Mouse (Mus musculus): Measurements from ENCODE around the gene Cdt1.

Gene Cdt1

GRCm38 (mm10) chr8:122548891-122549439, 18.9 kb upstream of the Cdt1 start:
- no peak for DNase-seq (ENCODE audit: low read depth, low spot score)

DNA sequence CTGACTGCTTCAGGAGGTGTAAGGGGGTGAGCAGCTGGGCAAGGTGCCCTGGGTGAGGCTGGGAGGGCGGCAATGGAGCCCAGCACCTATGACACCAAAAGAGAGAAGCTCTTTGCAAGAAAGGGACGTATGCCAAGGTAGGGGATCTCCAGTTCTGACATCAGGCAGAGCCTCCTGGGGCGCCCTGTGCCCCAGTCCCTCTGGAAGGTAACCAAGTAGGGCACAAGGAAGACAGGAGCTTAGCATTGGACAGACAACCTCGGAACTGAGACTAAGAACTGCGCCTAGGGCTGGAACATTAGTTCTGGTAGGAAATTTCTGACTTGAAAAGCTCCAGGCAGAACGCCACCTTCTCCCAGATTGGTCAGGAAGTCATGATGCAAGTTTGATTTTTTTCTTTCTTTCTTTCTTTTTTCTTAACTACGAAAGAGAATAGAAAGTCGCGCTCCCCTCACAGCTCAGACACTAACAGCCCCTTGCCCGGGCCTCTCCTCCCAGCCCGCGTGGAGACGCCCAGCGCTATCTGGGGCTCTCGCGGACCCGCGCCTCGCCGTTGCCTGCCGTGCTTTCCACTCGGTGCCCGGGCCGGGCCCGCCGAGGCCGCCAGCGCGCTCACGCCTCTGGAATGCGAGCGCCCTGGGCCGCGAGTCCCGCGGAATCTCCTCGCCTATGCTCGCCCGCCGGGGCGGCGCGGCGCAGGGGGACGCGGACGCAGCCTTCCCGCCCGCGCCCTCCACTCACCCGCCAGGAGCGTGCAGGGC, 17.4 kb upstream of the Cdt1 start:
- peak; percentile 48 for DNase-seq (ENCODE audit: low read depth, low spot score)

- no peak for DNase-seq (ENCODE audit: low read depth, low spot score)
Observed at GRCm38 (mm10) chr8:122550995-122551264, 16.9 kb upstream of the Cdt1 start.

DNA sequence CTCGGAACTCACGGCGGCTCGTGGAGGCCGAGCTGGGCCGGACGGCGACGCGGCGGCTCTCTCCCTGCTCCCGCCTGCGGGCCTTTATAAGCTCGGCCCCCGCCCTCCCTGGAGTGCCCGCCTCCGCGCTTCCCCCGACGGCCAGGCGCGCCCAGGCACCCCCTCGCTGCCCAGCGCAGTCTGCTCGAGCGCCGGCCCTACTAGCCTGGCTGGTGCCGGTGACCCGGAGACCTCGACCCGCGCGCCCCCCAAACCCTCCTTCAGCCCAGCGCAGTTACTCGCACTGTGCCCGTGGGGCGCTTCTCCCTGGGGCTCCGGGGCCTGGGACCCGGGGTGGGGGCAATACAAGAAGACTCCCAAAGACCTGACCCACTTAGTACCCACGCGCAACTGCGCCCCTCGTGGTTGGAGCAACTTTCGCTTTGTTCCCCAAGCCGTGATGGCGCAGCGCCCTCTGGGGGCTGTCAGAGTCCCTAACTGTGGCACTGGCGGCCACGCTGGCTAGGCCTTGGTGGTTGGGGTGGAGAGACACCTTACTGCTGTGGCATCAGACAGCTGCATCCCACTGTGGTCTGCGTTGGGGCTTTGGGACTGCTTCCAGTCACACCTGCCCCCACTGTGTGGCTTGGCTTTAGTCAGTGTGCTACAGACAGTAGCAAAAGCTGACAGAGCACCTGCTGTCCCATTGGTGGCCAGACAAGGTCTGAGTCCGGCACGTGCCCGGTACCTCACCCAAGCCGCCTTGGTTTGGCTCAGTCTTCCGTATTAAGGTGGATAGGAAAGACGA, 16.4 kb upstream of the Cdt1 start, which contains the start of gene Piezo1:
Gene Piezo1 (minus strand): TSS at position 65 of the 787 bp plus-strand sequence.
- peak; percentile 95 for DNase-seq (ENCODE audit: low read depth, low spot score)

DNA sequence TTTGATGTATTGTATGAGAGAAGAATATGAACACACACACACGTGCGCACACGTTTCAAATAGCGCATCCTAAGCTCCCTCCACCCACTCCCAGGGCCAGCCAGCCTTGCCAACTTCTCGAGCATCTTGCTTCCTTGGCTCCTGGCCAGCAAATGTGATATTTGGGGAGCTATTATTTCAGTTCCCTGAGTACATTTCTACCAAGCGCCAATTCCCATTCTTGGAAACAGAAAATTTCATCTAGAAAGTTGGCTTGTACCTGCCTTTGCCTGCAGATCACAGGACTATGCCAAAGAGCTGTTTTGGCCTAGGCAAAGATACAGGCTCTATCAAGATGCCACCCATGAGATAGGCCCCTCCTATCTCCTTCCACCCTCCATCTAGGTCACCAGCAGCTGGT, 13.0 kb upstream of the Cdt1 start:
- DNase-seq (ENCODE audit: low read depth, low spot score), result no peak

DNA sequence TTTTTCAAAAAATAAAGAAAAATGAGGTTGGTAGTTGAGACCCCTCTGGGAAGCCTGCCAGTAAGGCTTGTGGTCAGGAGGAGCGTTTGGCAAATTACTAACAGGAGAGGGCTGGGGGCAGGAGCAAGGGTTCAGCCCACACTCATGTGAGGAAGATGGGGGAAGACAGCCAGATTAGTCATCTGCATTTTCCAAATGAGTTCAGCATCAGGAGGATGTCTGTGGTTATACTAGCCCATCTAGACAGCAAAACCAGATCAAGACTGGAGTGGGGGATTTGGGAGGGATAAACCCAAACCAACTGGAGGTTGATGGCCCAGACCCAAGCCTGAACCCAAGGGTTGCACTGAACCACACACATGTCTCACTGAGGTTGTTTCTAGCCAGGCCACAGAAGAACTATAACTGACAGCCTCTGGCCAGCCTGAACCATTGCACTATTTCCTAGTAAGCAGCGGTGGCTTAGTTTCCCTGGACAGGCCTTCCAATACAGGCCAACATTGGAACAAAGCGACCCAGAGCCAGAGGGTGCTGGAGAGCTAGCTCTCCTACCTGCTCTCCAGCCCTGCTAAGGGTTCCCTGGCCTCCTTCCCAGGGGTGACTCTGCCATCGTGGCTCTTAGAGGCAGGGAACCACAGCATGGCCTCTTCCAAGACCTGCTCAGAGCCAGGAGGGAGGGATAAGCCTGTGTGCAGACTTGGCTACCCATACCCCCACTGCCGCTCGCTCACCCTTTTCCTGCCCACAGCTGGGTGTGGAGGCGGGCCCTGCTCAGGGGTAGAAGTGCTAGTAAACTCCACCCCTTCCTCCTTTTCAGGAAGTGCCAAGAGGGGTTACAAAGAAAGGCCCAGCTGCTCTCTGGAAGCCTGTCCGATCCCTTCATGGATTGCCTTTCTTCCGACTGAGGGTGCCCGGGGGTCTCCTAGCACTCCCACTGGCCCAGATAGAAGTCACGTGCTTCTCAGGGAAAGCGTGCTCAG, 11.5 kb upstream of the Cdt1 start:
- DNase-seq (ENCODE audit: low read depth, low spot score), result peak; percentile 90

GRCm38 (mm10) chr8:122557248-122558038, 10.4 kb upstream of the Cdt1 start:
- DNase-seq (ENCODE audit: low read depth, low spot score), result peak; percentile 95

- peak; percentile 94 for DNase-seq (ENCODE audit: low read depth, low spot score)
Observed at GRCm38 (mm10) chr8:122558671-122559349, 9.0 kb upstream of the Cdt1 start.

DNA sequence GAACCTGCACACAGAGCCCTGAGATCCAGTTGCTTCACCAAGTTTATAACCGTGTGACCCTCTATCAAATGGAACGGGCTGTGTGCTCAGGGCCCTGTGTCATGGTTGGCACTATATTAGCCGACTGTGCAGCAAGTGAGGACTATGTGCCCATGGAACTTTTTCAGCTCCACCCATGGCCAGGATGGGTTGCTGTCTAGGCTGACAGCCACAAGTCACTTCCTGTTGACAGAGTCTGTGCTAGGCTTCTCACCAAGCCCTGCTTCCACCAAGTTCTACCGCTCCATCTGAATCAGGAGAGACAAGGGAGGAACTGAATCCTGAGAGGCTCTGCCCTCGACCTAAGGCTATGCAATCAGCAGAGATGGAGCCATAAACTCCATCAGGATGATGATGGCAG, 6.6 kb upstream of the Cdt1 start:
- DNase-seq (ENCODE audit: low read depth, low spot score), result no peak

DNA sequence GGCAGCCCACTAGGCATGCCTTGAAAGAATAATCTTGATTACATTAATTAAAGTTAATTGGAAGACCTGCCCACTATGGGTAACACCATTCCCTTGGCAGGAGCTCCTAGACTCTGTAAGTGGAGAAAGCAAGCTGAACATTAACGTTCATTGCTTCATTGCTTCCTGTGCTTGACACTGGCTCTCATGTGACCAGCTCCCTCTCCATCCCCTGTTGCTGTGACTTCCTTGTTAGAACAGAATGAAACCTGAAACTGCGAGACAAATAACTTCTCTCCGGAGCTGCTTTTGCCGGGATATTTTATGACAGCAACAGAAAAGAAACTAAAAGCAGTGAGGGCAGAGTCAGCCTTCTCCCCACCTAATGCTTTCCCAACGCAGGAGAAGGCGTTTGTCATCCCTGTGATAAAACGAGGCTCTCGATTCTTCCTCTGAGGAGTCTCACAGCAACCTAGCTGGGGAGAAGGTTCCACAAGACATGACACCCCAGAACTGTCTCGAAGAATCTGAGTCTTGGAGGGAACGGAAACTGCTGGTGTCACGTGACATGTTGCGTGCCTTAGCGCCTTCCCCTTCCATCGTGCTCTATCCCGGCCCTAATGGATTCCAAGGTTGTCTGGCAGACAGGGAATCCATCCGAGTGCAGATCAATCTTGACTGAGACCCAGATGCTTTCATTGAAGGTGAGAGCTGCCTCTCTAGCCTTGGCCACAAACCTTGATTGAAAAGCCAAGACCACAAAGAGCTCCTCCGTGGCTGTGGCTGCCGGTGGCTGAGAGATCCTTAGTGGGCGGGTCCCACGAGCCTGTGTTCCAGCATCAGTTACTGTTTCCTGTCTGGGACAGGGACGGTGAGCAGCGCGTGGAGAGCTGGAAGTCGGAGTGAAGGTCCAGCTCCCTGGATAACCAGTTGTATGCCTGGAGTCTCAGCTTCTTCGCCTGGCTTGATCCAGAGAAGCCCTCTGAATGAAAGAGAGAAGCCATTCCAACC, 3.2 kb upstream of the Cdt1 start:
- peak; percentile 91 for DNase-seq (ENCODE audit: low read depth, low spot score)

- peak; percentile 58 for DNase-seq (ENCODE audit: low read depth, low spot score)
Observed at GRCm38 (mm10) chr8:122566766-122567165, 1.0 kb upstream of the Cdt1 start.

DNA sequence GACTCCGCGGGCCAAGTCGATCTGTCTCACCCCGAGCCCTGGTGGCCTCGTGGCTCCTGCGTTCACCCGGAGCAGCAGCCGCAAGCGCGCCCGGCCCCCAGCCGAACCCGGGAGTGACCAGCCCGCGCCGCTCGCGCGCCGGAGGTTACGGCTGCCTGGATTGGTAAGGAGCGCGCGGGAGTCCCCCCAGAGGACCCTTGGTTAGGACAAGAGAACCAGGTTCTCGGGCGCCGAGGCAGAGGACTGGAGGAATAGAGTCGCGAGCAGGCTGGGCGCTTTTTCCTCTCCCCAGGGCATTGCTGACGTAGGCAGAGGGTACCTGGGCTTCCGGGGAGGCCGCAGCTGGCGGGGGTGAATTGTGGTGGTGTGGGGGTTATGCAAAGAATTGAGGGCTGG, 292 bp downstream of the Cdt1 start:
- DNase-seq (ENCODE audit: low read depth, low spot score), result no peak

DNA sequence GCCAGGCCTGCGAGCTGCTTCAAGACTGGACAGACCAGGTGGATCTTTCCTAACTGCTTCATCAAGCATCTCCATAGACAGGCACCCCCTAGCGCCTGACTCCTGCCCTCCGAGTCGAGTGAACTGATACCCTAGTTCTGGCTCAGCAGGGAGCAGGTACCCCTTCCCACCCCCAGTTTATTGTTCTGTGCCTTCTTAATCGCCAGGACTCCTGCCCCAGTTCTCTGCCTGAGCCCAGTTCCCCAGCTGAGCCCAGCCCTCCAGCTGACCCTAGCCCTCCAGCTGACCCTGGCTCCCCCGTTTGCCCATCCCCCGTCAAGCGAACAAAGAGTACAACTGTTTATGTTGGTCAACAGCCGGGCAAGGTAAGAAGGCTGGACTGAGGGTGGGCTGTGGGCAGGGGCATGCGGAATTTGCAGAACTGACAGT, 1.1 kb downstream of the Cdt1 start:
- DNase-seq (ENCODE audit: low read depth, low spot score), result peak; percentile 46

DNA sequence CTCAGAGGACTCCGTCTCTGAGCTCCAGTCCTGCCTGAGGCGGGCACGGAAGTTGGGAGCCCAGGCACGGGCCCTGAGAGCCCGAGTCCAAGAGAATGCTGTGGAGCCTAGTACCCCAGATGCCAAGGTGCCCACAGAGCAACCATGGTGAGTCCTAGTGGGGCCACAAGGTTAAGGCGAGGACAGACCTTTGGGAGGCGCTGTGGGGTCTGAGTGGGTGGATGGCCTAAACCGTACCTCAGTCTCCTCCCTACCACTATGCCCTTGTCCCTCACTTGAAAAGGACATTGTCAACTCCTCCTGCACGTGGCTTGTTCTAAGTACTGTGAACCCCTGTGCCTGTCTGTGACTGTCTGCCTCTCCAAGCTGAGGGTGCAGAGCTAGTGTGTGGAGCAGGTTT, 1.5 kb downstream of the Cdt1 start:
- no peak for DNase-seq (ENCODE audit: low read depth, low spot score)

- no peak for DNase-seq (ENCODE audit: low read depth, low spot score)
Observed at GRCm38 (mm10) chr8:122569996-122570395, 2.2 kb downstream of the Cdt1 start.

DNA sequence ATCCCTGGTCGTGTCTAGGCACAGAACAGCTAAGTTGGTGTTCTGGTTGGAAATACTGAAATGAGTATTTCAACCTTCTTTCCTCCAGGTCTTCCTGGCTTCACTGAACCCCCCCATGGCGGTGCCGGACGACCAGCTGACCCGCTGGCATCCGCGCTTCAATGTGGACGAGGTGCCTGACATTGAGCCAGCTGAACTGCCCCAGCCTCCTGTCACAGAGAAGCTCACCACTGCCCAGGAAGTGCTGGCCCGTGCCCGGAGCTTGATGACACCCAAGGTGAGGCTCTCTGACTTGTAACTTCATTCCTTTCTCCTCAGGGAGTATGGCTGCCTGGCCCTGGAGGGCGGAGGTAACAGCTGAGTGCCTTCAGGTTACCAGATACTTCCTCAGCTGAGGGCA, 3.3 kb downstream of the Cdt1 start:
- no peak for DNase-seq (ENCODE audit: low read depth, low spot score)

DNA sequence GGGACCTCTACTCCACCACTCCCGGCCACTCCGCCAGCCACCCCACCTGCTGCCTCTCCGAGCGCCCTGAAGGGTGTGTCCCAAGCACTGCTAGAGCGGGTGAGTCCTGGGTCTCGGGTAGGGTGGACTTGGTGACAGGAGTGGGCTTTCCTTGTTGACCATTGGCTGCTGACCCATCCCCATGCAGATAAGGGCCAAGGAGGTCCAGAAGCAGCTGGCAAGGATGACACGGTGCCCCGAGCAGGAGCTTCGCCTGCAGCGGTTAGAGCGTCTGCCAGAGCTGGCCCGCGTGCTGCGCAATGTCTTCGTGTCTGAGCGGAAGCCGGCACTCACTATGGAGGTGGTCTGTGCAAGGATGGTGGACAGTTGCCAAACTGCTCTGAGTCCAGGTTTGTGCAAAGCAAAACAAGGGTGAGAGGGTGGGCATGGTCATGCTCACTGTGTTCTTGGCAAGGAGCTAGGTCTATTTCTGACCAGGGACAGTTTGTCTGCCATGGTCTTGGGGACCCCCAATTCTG, 4.0 kb downstream of the Cdt1 start:
- DNase-seq (ENCODE audit: low read depth, low spot score), result no peak

DNA sequence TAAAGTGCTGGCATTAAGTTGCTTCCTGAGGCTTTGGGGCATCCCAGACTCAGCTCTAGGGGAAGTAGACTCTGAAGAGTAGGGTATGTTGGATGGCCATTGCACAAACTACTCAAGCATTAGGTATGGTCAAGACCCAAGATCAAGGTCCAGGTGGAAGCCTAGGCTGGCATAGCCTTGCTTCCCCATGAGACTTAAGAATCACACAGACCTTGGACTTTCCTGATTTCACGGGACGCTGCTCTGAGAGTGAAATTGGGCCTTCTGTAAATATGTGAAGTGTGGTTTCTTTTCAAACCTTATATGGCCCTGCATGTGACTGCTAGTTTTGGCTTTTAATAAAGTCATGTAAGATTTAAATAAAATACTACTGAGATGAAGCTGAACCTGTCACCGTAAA, 4.9 kb downstream of the Cdt1 start:
- DNase-seq (ENCODE audit: low read depth, low spot score), result no peak

GRCm38 (mm10) chr8:122573176-122573575, 5.4 kb downstream of the Cdt1 start:
- peak; percentile 61 for DNase-seq (ENCODE audit: low read depth, low spot score)

Data from R1 (cell line).